Mouse (Mus musculus): ENCODE measurements around the gene Alox5.

- TF ChIP-seq KAT2A (IDR thresholded peaks at IDR 0.05; ENCODE audit: insufficient replicate concordance, low read length) (no peak), MAFK (IDR thresholded peaks at IDR 0.05; ENCODE audit: insufficient replicate concordance, low read length) (no peak), E2F4 (IDR thresholded peaks at IDR 0.05; ENCODE audit: insufficient replicate concordance, low read depth, low read length) (no peak), MAX (IDR thresholded peaks at IDR 0.05; ENCODE audit: low read length) (no peak), POLR2A (IDR thresholded peaks at IDR 0.05; ENCODE audit: low read depth, low read length) (no peak), CTCF (conservative IDR thresholded peaks at IDR 0.05 in 1 of 2, IDR thresholded peaks at IDR 0.05 in 1 of 2; ENCODE audit: low read depth in 2 of 2, low read length in 2 of 2) (no peak), RCOR1 (conservative IDR thresholded peaks at IDR 0.05; ENCODE audit: low read depth, low read length) (no peak)
Measured at GRCm38 (mm10) chr6:116493742-116494141, 32.8 kb upstream of the Alox5 start.

Data from CH12.LX (cell line).